Mouse (Mus musculus): ENCODE measurements at regions not wholly inside any gene's neighbourhood (a gene's known extent, or its start where the extent isn't known, plus 50 kb on each side); places are given as distances from the start of the nearest gene placed in this dataset.

GRCm38 (mm10) chr11:3597002-3597401 lies 52.0 kb upstream of the Morc2a start:
- TF ChIP-seq POLR2AphosphoS2 (IDR thresholded peaks at IDR 0.05; ENCODE audit: low read length): no peak
- TF ChIP-seq EP300 (IDR thresholded peaks at IDR 0.05; ENCODE audit: low read depth in 1 of 2, low read length in 2 of 2): no peak
- no peak for TF ChIP-seq POLR2A (IDR thresholded peaks at IDR 0.05; ENCODE audit: control insufficient read depth in 1 of 2, insufficient read depth in 1 of 2, low read depth in 1 of 2, low read length in 2 of 2, poor library complexity in 1 of 2)
- no peak for TF ChIP-seq ETS1 (IDR thresholded peaks at IDR 0.05; ENCODE audit: low read depth, low read length)

Measured in MEL (cell line).